Mouse (Mus musculus) megakaryocyte-erythroid progenitor cell, adult 5-6 weeks (primary cell): Measurements from ENCODE around the gene Dnmt3a. TPM values are rescaled to one million over a fixed set of nuclear protein-coding genes. Genes with fewer than 3 reads are reported as not detected.

ENCODE experiments used
- ATAC-seq: replicated peaks from 2 replicates; pipeline ENCODE4 v1.8.0; 2016; ENCODE audit warnings: mild to moderate bottlenecking, inconsistent platforms; ENCODE audit not compliant: severe bottlenecking, poor library complexity, low FRiP score, low TSS enrichment
- total RNA-seq, 2 experiments: library from RNA; stranded (forward) in 1 of 2; stranded (reverse) in 1 of 2; fragments of 200-1000, 215-1000 nt in 1 of 2; fragments of >200 nt in 1 of 2; fragmentation: Nextera tagmentation in 1 of 2; gene quantifications; 2 replicates each; pipeline ENCODE4 v1.2.3; 2014 to 2017

Dnmt3a gene
- total RNA-seq, 2 experiments from 2014 or later = 13.4 to 16.8 TPM

DNA sequence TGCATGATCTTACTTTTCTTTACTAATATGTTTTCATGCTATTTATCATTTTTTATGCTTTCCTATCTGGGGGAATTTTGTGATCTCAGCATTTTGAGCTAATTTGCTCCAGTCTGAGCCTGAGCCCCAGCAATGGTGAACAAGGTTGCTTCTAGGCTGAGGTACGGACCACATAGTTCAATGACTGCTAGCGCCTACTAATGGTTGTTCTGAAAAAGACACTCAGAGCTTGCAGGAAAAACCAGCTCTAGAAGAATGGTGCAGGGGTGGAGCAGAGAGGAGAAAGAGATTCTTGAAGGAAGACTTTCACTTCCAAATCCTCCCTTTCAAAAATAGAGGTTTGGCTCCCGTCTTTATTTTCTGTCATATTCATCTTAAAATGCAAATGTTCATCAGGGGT lies 150.5 kb downstream of the Dnmt3a start:
- ATAC-seq = no peak

DNA sequence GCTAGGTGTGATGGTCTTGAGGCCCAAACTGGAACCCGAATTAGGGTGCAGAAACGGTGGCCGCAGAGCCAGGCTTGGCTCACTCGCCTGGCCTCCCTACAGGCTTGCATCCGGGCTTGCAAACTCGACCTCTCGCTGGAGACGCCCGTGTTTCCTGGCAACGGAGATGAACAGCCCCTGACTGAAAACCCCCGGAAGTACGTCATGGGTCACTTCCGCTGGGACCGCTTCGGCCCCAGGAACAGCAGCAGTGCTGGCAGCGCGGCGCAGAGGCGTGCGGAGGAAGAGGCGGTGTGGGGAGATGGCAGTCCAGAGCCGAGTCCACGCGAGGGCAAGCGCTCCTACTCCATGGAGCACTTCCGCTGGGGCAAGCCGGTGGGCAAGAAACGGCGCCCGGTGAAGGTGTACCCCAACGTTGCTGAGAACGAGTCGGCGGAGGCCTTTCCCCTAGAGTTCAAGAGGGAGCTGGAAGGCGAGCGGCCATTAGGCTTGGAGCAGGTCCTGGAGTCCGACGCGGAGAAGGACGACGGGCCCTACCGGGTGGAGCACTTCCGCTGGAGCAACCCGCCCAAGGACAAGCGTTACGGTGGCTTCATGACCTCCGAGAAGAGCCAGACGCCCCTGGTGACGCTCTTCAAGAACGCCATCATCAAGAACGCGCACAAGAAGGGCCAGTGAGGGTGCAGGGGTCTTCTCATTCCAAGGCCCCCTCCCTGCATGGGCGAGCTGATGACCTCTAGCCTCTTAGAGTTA lies 154.2 kb downstream of the Dnmt3a start:
- ATAC-seq = peak; percentile 77

DNA sequence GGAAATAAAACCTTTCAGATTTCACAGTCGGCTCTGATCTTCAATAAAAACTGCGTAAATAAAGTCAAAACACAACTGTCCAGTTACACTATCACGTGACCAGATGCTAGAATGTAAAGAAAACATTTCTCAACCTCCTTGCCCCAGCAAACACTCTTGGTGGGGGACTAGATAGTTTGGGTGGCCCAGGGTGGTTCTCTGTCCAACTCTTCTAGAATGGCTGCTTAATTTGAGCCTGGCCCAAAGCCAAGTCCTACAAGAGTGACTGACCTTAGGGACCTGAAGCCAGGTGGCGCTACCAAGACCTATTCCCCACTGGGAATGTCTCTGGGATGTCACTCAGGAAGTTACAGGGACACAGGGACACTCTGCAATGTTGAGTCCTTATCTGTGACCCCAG lies 154.7 kb downstream of the Dnmt3a start:
- ATAC-seq = no peak

Other genes starting within 250 kb of the Dnmt3a start
- 43.8 and 49.1 TPM in 2 replicates for gene Dtnb, start 233.6 kb upstream of the Dnmt3a start, total RNA-seq (2014; fragmentation: Nextera tagmentation)
- 16.8 and 22.9 TPM in 2 replicates for gene Dtnb, start 233.6 kb upstream of the Dnmt3a start, total RNA-seq (2017)
- gene Pomc, start 148.9 kb downstream of the Dnmt3a start, total RNA-seq (2014; fragmentation: Nextera tagmentation) = 0.68 and 1.8 TPM in 2 replicates
- not detected in 2 replicates for gene Pomc, start 148.9 kb downstream of the Dnmt3a start, total RNA-seq (2017)
- gene Efr3b, start 232.9 kb downstream of the Dnmt3a start, total RNA-seq (2014; fragmentation: Nextera tagmentation) = 0.02 and 0.99 TPM in 2 replicates
- gene Efr3b, start 232.9 kb downstream of the Dnmt3a start, total RNA-seq (2017) = 0.70 and 0.91 TPM in 2 replicates